Mouse (Mus musculus): ENCODE data around the gene Mdm2. TPM values are rescaled to one million over a fixed set of nuclear protein-coding genes. Genes with fewer than 3 reads are reported as not detected.
A peak's percentile ranks its signal among the peaks of the same experiment; 100 is the strongest.

Gene Mdm2
- total RNA-seq, 2 experiments from 2014 or later, result 58.7 to 65.5 TPM

DNA sequence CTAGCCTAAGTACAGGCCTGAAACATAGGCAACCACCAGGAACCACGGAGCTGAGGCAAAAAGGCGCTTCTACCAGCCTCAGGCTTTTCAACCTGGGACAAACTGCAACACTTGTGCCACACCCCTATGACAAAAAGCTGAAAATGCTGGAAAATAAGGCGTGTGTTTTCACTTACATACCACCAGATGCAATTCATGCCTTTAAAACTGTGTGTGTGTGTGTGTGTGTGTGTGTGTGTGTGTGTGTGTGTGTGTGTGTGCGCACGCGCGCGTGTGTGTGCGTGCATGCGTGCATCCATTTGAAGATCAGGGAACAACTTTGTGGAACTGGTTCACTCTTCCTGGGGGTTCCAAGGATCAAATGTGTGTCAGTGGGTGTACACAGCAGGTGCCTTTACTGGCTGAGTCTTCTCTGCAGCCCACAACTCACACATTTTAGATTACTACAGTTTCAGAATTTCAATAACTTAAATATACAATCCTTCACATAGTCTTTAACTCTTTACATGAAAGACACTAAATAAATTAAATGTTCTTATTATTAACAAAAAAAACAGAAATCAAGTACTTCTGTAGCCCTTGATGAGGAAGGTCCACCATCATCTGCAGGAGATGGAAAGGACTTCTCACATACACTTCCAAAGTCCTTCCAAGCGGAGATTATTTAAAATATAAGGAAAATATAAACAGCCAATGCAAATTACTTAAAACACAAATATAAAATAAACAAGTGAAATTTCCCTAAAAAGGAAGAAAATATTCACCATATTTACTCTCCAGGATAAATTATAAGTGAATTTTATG is 21.1 kb downstream of the Mdm2 start:
- no peak for TF ChIP-seq CTCF (IDR thresholded peaks at IDR 0.05)
- no peak for DNase-seq (ENCODE audit: extremely low spot score in 1 of 2, low spot score in 2 of 2)
- H3K27ac ChIP-seq, result no peak overlapping the region
- intact Hi-C loops (cut with DNase I), result loop anchor here (5.0 to 10.0 kb wide), 2 partner anchors 327 to 635 kb away; no protein-coding TSS in a partner anchor
- no peak overlapping the region for H3K4me3 ChIP-seq

DNA sequence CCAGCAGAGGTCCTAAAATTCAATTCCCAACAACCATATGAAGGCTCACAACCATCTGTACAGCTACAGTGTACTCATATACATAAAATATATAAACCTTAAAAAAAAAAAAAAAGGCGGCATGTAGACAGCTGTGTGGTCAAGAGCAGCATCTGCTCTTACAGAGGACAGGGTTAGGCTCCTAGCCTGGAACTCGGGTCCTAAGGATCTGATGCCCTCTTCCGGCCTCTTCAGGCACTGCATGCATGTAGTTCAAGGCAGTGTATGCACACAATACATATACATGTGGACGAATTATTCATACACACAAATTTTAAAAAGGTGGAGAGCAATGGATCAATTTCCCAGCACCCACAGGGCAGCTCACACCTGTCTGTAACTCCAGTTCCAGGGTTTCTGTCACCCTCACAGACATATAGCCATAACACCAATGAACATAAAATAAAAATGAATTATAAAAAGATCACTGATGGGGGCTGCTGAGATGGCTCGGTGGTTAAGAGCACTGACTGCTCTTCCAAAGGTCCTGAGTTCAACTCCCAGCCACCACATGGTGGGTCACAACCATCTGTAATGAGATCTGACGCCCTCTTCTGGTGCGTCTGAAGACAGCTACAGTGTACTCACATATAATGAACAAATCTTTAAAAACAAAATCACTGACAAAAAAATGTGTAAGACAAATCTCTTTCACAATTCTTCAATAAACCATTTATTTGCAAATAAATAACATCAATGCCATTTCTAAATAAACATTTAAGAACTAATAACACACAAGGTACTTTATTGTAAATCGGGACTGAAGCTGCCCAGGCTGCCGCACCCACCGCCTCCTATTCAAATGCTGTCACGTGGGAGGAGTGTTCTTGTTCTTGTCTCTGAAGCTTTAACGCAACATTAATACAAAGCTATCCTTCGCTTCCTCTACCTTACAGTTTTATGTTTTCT is 22.1 kb downstream of the Mdm2 start:
- DNase-seq (ENCODE audit: extremely low spot score in 1 of 2, low spot score in 2 of 2), result no peak
- peak; percentile 39 for TF ChIP-seq CTCF (IDR thresholded peaks at IDR 0.05)
- intact Hi-C loops (cut with DNase I), result no loop called here
- Histone ChIP-seq H3K27ac (no peak overlapping the region), H3K4me3 (no peak overlapping the region)

DNA sequence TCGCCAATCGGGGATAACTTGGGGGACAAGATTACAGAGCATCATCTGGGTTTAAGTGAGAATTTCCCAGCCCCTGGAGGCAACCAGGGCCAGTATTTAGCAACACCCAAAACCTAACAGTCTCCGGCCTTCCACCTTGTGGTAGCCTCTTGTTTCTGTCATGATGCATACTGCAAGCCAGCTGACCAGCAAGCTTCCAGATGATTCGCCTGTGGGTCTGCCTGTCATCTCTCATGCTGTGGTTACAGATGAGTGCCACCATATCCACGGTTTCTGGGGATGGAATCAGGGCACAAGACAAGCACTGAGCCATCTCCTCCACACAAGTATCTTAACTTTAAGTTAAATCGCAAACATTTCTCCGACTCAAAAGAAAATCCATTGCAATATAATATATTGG is 23.0 kb downstream of the Mdm2 start:
- no peak for DNase-seq (ENCODE audit: extremely low spot score in 1 of 2, low spot score in 2 of 2)
- Histone ChIP-seq H3K4me3 (no peak overlapping the region), H3K27ac (no peak overlapping the region)
- intact Hi-C loops (cut with DNase I), result no loop called here
- TF ChIP-seq CTCF (IDR thresholded peaks at IDR 0.05), result no peak

DNA sequence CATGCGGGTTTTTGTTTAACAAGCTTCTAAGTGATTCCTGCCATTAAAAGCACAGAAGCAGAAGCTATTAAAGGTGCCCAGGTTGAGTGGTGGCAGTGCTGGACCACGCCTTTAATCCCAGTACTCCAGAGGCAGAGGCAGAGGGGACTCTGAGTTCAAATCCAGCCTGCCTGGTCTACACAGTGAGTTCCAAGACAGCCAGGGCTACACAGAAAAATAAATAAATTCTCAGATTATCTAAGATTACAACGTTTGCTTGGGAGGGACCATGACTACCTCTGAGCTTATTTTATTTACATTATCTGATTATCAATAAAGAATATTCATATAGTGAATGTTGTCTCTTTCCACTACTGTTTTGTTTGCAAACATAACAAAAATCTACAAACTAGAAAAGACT is 23.5 kb downstream of the Mdm2 start:
- H3K27ac ChIP-seq, result no peak overlapping the region
- intact Hi-C loops (cut with DNase I), result no loop called here
- DNase-seq (ENCODE audit: extremely low spot score in 1 of 2, low spot score in 2 of 2), result no peak
- H3K4me3 ChIP-seq, result no peak overlapping the region
- TF ChIP-seq CTCF (IDR thresholded peaks at IDR 0.05), result no peak

DNA sequence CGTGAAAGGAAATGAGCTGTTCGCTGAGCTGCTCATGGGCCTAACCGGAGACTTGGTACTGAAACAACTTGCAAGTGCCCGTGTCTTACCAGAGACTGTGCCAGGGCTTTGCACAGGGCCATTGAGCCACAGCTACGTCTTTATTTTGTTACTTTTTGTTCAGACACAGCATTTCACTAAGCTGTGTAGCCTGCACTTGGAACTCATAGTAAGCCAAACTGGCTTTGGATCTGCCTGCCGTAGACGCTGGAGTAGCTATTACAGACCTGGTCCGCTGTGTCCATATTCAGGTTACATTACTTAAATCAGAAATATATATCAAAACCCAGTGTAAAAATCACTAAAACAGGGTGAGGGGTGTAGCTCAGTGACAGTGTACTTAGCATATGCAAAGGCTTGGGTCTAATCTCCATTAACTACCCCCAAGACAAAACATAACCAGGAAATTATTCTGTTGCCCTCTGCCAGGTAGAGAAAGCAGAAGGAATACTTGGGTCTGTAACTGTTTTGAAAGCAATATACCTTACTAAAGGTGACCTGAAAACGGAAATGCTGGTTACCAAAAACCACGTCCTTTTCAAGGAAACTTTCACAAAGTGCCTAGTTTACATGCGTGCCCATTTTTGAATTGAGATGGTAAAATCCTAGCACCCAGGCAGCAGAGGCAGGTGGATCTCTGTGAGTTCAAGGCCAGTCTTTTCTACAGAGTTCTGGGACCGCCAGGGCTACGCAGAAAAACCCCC is 24.5 kb downstream of the Mdm2 start:
- no peak for TF ChIP-seq CTCF (IDR thresholded peaks at IDR 0.05)
- no peak for DNase-seq (ENCODE audit: extremely low spot score in 1 of 2, low spot score in 2 of 2)
- Histone ChIP-seq H3K27ac (no peak overlapping the region), H3K4me3 (no peak overlapping the region)
- intact Hi-C loops (cut with DNase I), result no loop called here

DNA sequence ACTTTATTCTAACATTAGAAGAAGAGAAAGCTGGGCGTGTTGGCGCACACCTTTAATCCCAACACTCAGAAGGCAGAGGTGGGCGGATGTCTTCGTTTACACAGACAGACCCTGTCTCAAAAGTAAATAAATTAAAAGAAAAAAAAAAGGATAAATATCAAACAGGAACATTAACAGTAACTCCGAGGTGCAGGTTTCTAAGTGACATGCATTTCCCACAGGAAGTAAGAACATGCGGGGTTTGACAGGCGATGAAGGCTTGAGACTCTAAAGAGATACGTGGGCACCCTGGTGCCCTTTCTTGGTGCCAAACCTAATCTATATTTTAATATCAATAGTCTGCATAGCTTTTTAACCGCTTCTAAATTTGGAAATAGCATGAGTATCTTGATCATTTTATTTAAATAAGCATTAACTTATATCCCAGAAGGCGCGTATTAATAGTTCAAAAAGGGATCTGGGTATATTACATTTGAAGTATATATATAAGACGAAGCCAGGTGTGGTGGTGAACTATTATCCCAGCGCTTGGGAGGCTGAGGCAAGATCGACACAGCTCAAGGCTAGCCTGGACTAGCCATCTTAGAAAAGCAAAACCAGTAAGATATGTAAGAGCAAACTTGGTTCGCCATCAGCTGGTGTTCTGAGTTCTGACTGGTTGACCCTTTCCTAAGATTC is 25.2 kb downstream of the Mdm2 start:
- no peak overlapping the region for H3K4me3 ChIP-seq
- no peak for TF ChIP-seq CTCF (IDR thresholded peaks at IDR 0.05)
- no peak overlapping the region for H3K27ac ChIP-seq
- DNase-seq (ENCODE audit: extremely low spot score in 1 of 2, low spot score in 2 of 2), result no peak
- intact Hi-C loops (cut with DNase I), result no loop called here

DNA sequence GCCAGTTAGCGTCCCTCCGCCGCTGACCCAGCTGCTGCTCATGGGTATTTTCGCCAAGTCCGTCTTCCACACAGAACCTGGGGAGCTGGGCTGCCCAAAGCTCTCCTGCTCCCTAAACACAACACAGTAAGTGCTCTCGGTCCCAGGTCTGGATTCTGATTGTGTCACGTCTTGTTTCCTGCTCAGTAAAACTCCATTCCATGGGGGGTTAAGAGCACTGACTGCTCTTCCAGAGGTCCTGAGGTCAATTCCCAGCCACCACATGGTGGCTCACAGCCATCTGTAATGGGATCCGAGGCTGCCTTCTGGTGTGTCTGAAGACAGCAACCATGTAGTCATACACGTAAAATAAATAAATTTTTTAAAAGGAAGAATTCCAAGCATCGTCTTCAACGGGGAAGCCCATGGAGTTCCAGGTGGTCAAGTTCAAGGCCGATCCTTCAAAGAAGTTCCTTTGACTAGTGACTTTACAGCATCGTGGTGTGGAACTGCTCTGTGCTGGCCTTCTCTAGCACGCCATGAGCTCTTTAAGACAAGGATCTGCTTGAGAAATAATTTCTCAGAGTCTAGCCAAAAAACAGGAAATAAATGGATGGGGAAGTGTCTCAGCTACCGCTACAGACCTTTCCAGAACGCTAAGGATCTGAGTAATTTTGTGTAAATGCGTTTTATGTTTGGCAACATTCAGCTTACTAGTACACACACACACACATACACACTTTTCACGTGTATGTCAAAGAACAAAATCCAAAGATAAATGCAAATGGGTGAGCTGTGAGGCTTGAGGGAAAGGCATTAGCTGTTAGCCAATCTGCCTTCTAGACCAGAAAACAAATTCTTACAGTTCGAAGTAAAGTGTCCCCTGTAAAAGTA is 26.0 kb downstream of the Mdm2 start:
- DNase-seq (ENCODE audit: extremely low spot score in 1 of 2, low spot score in 2 of 2), result no peak
- Histone ChIP-seq H3K27ac (no peak overlapping the region), H3K4me3 (no peak overlapping the region)
- TF ChIP-seq CTCF (IDR thresholded peaks at IDR 0.05), result no peak
- intact Hi-C loops (cut with DNase I), result no loop called here

DNA sequence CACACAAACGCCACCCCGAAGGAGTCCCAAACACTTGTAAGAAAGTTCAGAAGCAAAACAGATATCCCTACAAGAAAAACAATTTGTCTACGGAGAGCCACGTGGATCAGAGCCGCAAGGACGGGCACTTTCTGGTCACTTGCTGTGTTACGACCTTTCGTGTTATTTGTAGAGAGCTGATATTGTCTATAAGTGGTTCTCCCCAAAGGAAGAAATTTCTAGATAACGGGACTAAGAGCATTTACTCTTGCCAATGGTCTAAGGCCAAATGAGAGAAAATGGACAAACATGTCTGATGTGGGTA is 26.9 kb downstream of the Mdm2 start:
- intact Hi-C loops (cut with DNase I), result no loop called here
- no peak for DNase-seq (ENCODE audit: extremely low spot score in 1 of 2, low spot score in 2 of 2)
- Histone ChIP-seq H3K27ac (no peak overlapping the region), H3K4me3 (no peak overlapping the region)
- no peak for TF ChIP-seq CTCF (IDR thresholded peaks at IDR 0.05)

DNA sequence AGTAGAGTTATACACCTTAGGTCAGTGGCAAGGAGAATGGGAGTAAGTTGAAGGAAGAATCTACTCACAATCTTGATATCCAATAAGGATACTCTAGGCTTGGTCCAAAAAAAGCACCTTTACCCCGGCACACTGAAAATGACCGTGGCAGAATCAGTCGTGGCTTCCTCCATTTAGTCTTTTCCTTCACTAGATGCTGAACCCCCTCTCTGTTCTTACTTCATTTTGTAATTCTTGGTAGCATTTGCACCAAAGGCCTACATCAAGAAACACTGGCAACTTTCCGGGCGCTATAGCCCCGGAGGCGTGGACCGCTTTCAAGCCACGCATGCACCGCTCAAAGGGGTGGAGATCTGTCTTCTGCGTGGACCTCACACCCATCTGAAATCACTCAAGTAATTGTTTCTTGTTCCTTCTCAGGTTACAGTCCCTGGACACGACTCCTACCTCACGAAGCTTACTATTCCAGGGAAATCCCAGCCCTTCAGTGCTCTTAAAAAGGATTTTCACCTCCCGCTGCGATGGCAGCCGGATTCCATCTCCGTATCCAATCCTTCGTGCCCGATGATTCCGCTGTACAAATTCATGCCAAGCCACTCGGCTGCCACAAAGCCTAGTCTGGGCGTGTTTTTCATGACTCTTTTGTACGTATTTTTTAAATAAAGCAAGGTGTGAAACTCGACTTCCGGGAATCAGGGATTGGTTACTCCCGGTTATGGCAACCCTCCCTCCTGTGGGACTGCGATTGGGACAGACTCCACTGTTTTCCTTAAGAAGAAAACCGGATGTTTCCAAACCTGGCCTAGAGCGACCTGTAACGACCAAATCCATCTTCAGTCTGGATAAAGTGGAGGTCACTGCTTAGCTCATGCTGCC is 27.5 kb downstream of the Mdm2 start:
- no peak for TF ChIP-seq CTCF (IDR thresholded peaks at IDR 0.05)
- Histone ChIP-seq H3K27ac (no peak overlapping the region), H3K4me3 (no peak overlapping the region)
- no peak for DNase-seq (ENCODE audit: extremely low spot score in 1 of 2, low spot score in 2 of 2)
- intact Hi-C loops (cut with DNase I), result no loop called here
